Mouse (Mus musculus): ENCODE results near the gene Ensa. TPM values are rescaled to one million over a fixed set of nuclear protein-coding genes. Genes with fewer than 3 reads are reported as not detected.

Gene Ensa
- polyA plus RNA-seq, 1 experiment from 2014 or later = 32.7 TPM

Other genes starting within 250 kb of the Ensa start
- gene 4930558C23Rik, start 222.2 kb upstream of the Ensa start, polyA plus RNA-seq (2015; fragmentation: Nextera tagmentation; extraction: Ambion mirVana) = not detected in 2 replicates
- gene Arnt, start 190.6 kb upstream of the Ensa start, polyA plus RNA-seq (2015; fragmentation: Nextera tagmentation; extraction: Ambion mirVana) = 15.4 and 16.4 TPM in 2 replicates
- 1.3 and 1.8 TPM in 2 replicates for gene Ctsk, start 125.7 kb upstream of the Ensa start, polyA plus RNA-seq (2015; fragmentation: Nextera tagmentation; extraction: Ambion mirVana)
- 34.9 and 37.1 TPM in 2 replicates for gene Ctss, start 98.2 kb upstream of the Ensa start, polyA plus RNA-seq (2015; fragmentation: Nextera tagmentation; extraction: Ambion mirVana)
- gene Hormad1, start 65.3 kb upstream of the Ensa start, polyA plus RNA-seq (2015; fragmentation: Nextera tagmentation; extraction: Ambion mirVana) = not detected in 2 replicates
- 28.9 and 31.2 TPM in 2 replicates for gene Golph3l, start 36.1 kb upstream of the Ensa start, polyA plus RNA-seq (2015; fragmentation: Nextera tagmentation; extraction: Ambion mirVana)
- gene Mcl1, start 33.8 kb downstream of the Ensa start, polyA plus RNA-seq (2015; fragmentation: Nextera tagmentation; extraction: Ambion mirVana) = 34.8 and 39.0 TPM in 2 replicates
- 0.79 and 1.0 TPM in 2 replicates for gene Adamtsl4, start 62.9 kb downstream of the Ensa start, polyA plus RNA-seq (2015; fragmentation: Nextera tagmentation; extraction: Ambion mirVana)
- 17.4 and 18.2 TPM in 2 replicates for gene Ecm1, start 114.6 kb downstream of the Ensa start, polyA plus RNA-seq (2015; fragmentation: Nextera tagmentation; extraction: Ambion mirVana)
- gene Tars2, start 135.2 kb downstream of the Ensa start, polyA plus RNA-seq (2015; fragmentation: Nextera tagmentation; extraction: Ambion mirVana) = 33.8 and 38.0 TPM in 2 replicates
- 6.5 and 6.8 TPM in 2 replicates for gene Rprd2, start 193.9 kb downstream of the Ensa start, polyA plus RNA-seq (2015; fragmentation: Nextera tagmentation; extraction: Ambion mirVana)
- 22.7 and 23.9 TPM in 2 replicates for gene Prpf3, start 230.9 kb downstream of the Ensa start, polyA plus RNA-seq (2015; fragmentation: Nextera tagmentation; extraction: Ambion mirVana)
- gene Mrps21, start 246.5 kb downstream of the Ensa start, polyA plus RNA-seq (2015; fragmentation: Nextera tagmentation; extraction: Ambion mirVana) = 141 and 166 TPM in 2 replicates

Data from liver, embryonic 15.5 days (tissue).